Mouse (Mus musculus): ENCODE data around the gene Pole2. TPM values are rescaled to one million over a fixed set of nuclear protein-coding genes. Genes with fewer than 3 reads are reported as not detected.
A peak's percentile ranks its signal among the peaks of the same experiment; 100 is the strongest.

Gene Pole2
- polyA plus RNA-seq (2016; fragmentation: Nextera tagmentation; extraction: Ambion mirVana): 28.8 and 32.0 TPM in 2 replicates

DNA sequence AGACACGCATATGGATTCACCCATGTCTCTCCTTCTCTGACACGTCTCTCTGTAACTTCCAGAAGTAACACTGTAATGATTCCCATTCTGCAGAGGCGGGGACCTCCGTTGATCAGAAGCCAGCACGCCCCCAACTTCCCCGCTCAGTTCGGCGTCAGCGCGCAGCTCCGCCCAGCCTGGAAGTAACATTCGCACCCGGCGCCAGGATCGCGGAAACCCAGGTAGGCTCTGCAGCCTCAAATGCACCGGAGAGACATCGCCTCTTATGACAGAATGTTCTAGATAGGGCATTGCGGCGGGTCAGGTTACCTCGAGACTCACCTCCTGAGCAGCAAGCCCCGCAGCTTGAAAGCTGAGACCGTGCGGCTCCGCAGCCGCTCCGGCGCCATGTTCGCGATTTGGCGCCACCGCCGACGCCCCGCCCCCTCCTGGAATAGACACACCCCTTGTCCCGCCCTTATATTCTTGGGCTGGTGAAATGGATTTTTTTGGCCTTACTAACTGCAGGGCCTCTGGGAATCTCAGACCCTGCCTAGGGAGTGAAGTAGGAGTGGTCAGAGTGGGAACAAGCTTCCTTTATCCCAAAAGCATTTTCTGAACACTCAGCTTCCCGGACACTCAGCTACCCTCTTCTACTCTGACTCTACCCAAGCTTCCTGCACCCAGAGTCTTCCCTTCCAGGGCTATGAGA is at the start of gene Pole2:
Pole2 (minus strand) TSS at position 420 of the 691 bp plus-strand sequence.
- Histone ChIP-seq H3K27me3 (replicated peaks; ENCODE audit: low read depth, poor library complexity, severe bottlenecking) (no peaks in the 10 kb centered on the region), H3K4me1 (peaks cover 13% of the 10 kb centered on the region), H3K9me3 (no peaks in the 10 kb centered on the region), H3K4me3 (peak within 1 kb of the TSS; percentile 77), H3K27ac (replicated peaks) (peak within 1 kb of the TSS; percentile 95), H3K36me3 (replicated peaks) (peaks cover 31% of the 10 kb centered on the region)
- WGBS: under 1% methylated on average over 37 of the region's 37 CpGs
- DNase-seq (ENCODE audit: low spot score): peak; percentile 92

GRCm38 (mm10) chr12:69268956-69269355 is 41.0 kb upstream of the Pole2 start:
- Histone ChIP-seq H3K36me3 (replicated peaks) (no peaks in the 10 kb centered on the region), H3K27ac (replicated peaks) (no peak overlapping the region), H3K9me3 (no peaks in the 10 kb centered on the region), H3K4me3 (no peak overlapping the region), H3K27me3 (replicated peaks; ENCODE audit: low read depth, poor library complexity, severe bottlenecking) (no peaks in the 10 kb centered on the region), H3K4me1 (no peaks in the 10 kb centered on the region)
- 77% methylated on average over 2 of the region's 2 CpGs for WGBS
- DNase-seq (ENCODE audit: low spot score): no peak

DNA sequence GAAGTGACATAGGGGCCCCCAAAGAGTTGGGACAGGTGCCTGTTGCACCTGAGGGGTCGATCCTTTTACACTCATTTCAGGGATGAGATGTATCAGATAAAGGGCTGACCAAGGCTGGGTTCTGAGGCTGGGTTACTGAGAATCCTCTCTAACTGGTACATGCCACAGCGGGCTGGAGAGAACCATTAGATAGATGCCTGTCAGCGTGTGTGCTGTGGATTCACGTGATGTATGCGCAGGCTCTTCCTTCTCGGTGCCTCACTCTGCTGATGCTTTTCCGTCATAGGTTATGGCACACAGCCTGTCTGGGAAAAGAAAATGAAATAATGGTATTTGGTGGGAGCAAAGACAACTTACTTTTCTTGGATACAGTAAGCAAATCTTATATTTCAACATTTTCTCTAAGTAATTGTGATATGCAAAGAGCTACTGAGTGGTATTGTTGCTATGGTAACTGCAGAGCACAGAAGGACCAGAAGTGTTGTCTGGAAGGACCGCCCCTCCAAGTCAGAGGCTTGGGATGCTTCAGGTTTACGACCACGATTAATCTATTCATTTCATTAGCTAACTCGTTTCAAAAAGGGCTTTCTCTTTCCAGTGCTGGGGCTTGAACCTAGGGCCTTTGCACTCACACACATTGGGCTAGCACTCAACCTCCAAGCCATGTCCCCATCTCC is 40.1 kb upstream of the Pole2 start:
- no peaks in the 10 kb centered on the region for H3K27me3 ChIP-seq (replicated peaks; ENCODE audit: low read depth, poor library complexity, severe bottlenecking)
- H3K4me1 ChIP-seq: no peaks in the 10 kb centered on the region
- no peak overlapping the region for H3K27ac ChIP-seq (replicated peaks)
- no peak overlapping the region for H3K4me3 ChIP-seq
- no peaks in the 10 kb centered on the region for H3K36me3 ChIP-seq (replicated peaks)
- no peaks in the 10 kb centered on the region for H3K9me3 ChIP-seq
- no peak for DNase-seq (ENCODE audit: low spot score)
- 79% methylated on average over 11 of the region's 11 CpGs for WGBS

DNA sequence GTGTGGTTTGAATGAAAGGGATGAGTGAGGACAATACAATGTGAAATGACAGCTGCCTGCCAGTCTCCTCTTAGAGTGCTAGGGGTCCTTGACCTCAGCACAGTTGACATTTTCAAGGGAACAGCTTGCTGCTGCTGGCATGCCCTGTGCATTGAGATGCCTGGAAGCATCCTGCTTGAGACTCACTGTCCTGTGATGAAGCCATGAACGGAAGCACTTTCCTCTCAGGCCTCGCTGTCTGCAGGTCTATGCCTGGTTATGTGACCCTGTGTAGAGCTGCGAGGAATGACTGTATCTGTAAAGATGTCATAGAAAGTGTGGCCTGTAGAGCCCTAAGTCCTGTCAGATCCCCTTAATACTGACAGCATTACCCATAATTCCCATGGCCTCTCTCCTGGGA is 37.0 kb upstream of the Pole2 start:
- Histone ChIP-seq H3K4me1 (no peaks in the 10 kb centered on the region), H3K9me3 (no peaks in the 10 kb centered on the region), H3K36me3 (replicated peaks) (no peaks in the 10 kb centered on the region), H3K27me3 (replicated peaks; ENCODE audit: low read depth, poor library complexity, severe bottlenecking) (no peaks in the 10 kb centered on the region), H3K4me3 (no peak overlapping the region), H3K27ac (replicated peaks) (no peak overlapping the region)
- no peak for DNase-seq (ENCODE audit: low spot score)
- WGBS: 83% methylated on average over 3 of the region's 3 CpGs

DNA sequence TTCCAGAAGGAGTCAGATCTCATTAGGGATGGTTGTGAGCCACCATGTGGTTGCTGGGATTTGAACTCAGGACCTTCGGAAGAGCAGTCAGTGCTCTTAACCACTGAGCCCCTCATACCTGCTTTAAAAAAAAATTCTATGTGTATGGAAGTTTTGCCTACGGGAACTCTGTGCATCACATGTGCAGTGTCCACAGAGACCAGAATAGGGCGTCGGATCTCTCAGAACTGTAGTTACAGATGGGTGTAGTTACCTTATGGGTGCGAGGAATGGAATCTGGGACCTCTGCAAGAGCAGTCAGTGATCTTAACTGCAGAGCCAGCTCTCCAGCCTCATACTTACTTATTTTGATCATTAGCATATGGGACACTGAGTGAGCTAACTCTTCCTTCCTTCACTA is 34.3 kb upstream of the Pole2 start:
- Histone ChIP-seq H3K27me3 (replicated peaks; ENCODE audit: low read depth, poor library complexity, severe bottlenecking) (no peaks in the 10 kb centered on the region), H3K4me1 (no peaks in the 10 kb centered on the region), H3K9me3 (no peaks in the 10 kb centered on the region), H3K36me3 (replicated peaks) (no peaks in the 10 kb centered on the region), H3K4me3 (no peak overlapping the region), H3K27ac (replicated peaks) (no peak overlapping the region)
- no peak for DNase-seq (ENCODE audit: low spot score)
- 93% methylated on average over 5 of the region's 5 CpGs for WGBS

DNA sequence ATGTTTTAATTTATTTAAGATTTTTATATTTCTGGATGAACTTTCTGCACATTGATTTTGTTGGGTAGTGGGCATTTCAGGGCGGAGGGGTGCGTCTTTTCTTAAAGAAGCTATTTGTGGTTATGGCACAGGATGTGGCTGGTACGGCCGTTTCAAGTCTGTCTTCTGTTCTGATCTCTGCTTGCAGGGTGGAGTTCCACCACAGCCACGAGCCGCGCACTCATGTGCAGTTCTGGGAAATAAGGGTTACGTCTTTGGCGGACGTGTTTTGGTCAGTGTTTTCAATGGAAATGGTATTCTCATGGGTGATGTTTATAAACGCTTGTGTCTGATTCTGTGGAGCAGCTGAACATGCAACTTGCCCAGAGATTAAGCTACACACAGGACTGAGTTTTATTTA is 29.8 kb upstream of the Pole2 start:
- H3K36me3 ChIP-seq (replicated peaks): no peaks in the 10 kb centered on the region
- H3K27me3 ChIP-seq (replicated peaks; ENCODE audit: low read depth, poor library complexity, severe bottlenecking): no peaks in the 10 kb centered on the region
- DNase-seq (ENCODE audit: low spot score): no peak
- no peak overlapping the region for H3K27ac ChIP-seq (replicated peaks)
- no peaks in the 10 kb centered on the region for H3K9me3 ChIP-seq
- 88% methylated on average over 11 of the region's 11 CpGs for WGBS
- H3K4me3 ChIP-seq: no peak overlapping the region
- 0 out of 2 replicates have a peak, but pooled peaks cover 2% of the 10 kb centered on the region for H3K4me1 ChIP-seq

DNA sequence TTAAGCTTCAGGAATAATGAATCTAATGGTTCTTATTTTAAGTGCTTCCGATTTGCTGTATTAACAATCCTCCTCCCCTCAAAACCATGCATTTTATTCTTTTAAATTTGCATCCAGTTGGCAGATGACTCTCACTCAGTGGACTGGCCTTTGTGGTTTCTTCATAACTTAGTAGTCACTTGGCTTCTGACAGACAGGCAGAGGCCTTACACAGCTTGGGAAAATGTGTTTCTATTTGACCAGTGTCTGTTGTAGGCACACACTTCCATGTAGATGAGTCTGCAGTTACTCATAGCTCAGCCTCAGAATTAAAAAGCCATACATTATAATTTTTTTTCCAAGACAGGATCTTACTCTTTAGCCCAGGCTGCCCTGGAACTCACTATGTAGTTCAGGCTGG is 25.8 kb upstream of the Pole2 start:
- Histone ChIP-seq H3K9me3 (no peaks in the 10 kb centered on the region), H3K27ac (replicated peaks) (no peak overlapping the region)
- 92% methylated on average over 1 of the region's 1 CpGs for WGBS

GRCm38 (mm10) chr12:69250756-69251155 is 22.8 kb upstream of the Pole2 start:
- Histone ChIP-seq H3K36me3 (replicated peaks) (no peaks in the 10 kb centered on the region), H3K27ac (replicated peaks) (no peak overlapping the region), H3K9me3 (no peaks in the 10 kb centered on the region), H3K4me1 (0 out of 2 replicates have a peak, but pooled peaks cover 3% of the 10 kb centered on the region), H3K27me3 (replicated peaks; ENCODE audit: low read depth, poor library complexity, severe bottlenecking) (no peaks in the 10 kb centered on the region), H3K4me3 (no peak overlapping the region)
- no peak for DNase-seq (ENCODE audit: low spot score)
- WGBS: 78% methylated on average over 8 of the region's 8 CpGs

More for the DNA sequence above, 25.8 kb upstream of the Pole2 start:
- Histone ChIP-seq H3K36me3 (replicated peaks) (no peaks in the 10 kb centered on the region), H3K4me1 (0 out of 2 replicates have a peak, but pooled peaks cover 3% of the 10 kb centered on the region), H3K27me3 (replicated peaks; ENCODE audit: low read depth, poor library complexity, severe bottlenecking) (no peaks in the 10 kb centered on the region), H3K4me3 (no peak overlapping the region)
- DNase-seq (ENCODE audit: low spot score): no peak

GRCm38 (mm10) chr12:69249766-69250165 is 21.8 kb upstream of the Pole2 start:
- no peak overlapping the region for H3K27ac ChIP-seq (replicated peaks)
- DNase-seq (ENCODE audit: low spot score): no peak
- WGBS: 88% methylated on average over 4 of the region's 4 CpGs
- H3K4me3 ChIP-seq: no peak overlapping the region
- H3K36me3 ChIP-seq (replicated peaks): no peaks in the 10 kb centered on the region
- 0 out of 2 replicates have a peak, but pooled peaks cover 3% of the 10 kb centered on the region for H3K4me1 ChIP-seq
- no peaks in the 10 kb centered on the region for H3K27me3 ChIP-seq (replicated peaks; ENCODE audit: low read depth, poor library complexity, severe bottlenecking)
- H3K9me3 ChIP-seq: no peaks in the 10 kb centered on the region

- peak overlapping the region; percentile 85 for H3K4me3 ChIP-seq
- DNase-seq (ENCODE audit: low spot score): peak; percentile 87
- WGBS: under 1% methylated on average over 64 of the region's 64 CpGs
- H3K4me1 ChIP-seq: peaks cover 8% of the 10 kb centered on the region
- no peaks in the 10 kb centered on the region for H3K36me3 ChIP-seq (replicated peaks)
- H3K27ac ChIP-seq (replicated peaks): peak overlapping the region; percentile 95
- no peaks in the 10 kb centered on the region for H3K9me3 ChIP-seq
- H3K27me3 ChIP-seq (replicated peaks; ENCODE audit: low read depth, poor library complexity, severe bottlenecking): no peaks in the 10 kb centered on the region
Observed at GRCm38 (mm10) chr12:69241771-69242431, 13.9 kb upstream of the Pole2 start.

GRCm38 (mm10) chr12:69241405-69241770 is 13.4 kb upstream of the Pole2 start:
- DNase-seq (ENCODE audit: low spot score): no peak
- peak overlapping the region; percentile 85 for H3K4me3 ChIP-seq
- peaks cover 8% of the 10 kb centered on the region for H3K4me1 ChIP-seq
- WGBS: 0% methylated on average over 3 of the region's 3 CpGs
- H3K27me3 ChIP-seq (replicated peaks; ENCODE audit: low read depth, poor library complexity, severe bottlenecking): no peaks in the 10 kb centered on the region
- H3K27ac ChIP-seq (replicated peaks): peak overlapping the region; percentile 95
- H3K36me3 ChIP-seq (replicated peaks): no peaks in the 10 kb centered on the region
- H3K9me3 ChIP-seq: no peaks in the 10 kb centered on the region

GRCm38 (mm10) chr12:69240876-69241275 is 12.9 kb upstream of the Pole2 start, which contains the start of gene Klhdc1:
Gene Klhdc1, plus strand, starts transcription at chr12:69241176.
- H3K27me3 ChIP-seq (replicated peaks; ENCODE audit: low read depth, poor library complexity, severe bottlenecking): no peaks in the 10 kb centered on the region
- no peak for DNase-seq (ENCODE audit: low spot score)
- WGBS: 68% methylated on average over 6 of the region's 6 CpGs
- no peaks in the 10 kb centered on the region for H3K9me3 ChIP-seq
- H3K27ac ChIP-seq (replicated peaks): peak within 1 kb of the TSS; percentile 95
- no peaks in the 10 kb centered on the region for H3K36me3 ChIP-seq (replicated peaks)
- peak within 1 kb of the TSS; percentile 85 for H3K4me3 ChIP-seq
- peaks cover 8% of the 10 kb centered on the region for H3K4me1 ChIP-seq

All from embryonic facial prominence, embryonic 10.5 days (tissue).